Mouse (Mus musculus) heart, postnatal 25 days (tissue): ENCODE measurements around the gene Adora1. TPM values are rescaled to one million over a fixed set of nuclear protein-coding genes. Genes with fewer than 3 reads are reported as not detected.
A peak's percentile ranks its signal among the peaks of the same experiment; 100 is the strongest.

ENCODE experiments used
- DNase-seq: peaks from one replicate; pipeline ENCODE4 v3.0.0; 2022; ENCODE audit warnings: low spot score
- intact Hi-C: fragments of 180-260 bp; cut with DNase I; formaldehyde crosslinking; loops from one replicate; pipeline ENCODE4 v1.15.1; 2025
- total RNA-seq, 2 experiments: library from RNA; stranded (reverse); gene quantifications; 2 replicates each; pipeline ENCODE4 v1.2.3; 2021

Gene Adora1
- total RNA-seq, 2 experiments from 2014 or later = 15.5 to 20.5 TPM

DNA sequence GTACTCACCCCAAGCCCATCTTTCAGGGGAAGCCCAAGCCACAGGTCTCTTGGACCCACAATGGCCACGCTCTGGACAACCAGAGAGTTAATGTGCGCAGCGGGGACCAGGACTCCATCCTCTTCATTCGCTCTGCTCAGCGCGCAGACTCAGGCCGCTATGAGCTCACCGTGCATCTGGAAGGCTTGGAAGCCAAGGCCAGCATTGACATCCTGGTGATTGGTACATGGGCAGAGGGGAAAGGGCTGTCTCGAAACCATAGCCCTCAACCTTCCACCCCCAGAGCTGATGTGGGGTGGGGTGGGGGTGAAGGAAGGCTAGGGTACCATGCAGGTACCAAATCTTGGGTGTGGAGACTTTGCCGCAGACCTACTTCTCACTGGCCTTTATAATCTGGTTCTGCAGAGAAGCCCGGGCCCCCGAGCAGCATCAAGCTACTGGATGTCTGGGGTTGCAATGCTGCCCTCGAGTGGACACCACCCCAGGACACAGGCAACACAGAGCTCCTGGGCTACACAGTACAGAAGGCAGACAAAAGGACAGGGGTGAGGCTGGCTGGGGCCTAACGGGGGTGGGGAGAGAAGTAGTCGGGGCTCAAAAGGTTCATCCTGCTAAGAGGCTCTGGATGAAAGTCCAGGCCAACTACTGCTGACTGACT lies 37.8 kb downstream of the Adora1 start:
- DNase-seq = no peak
- intact Hi-C loops = loop anchor here (5.0 kb wide), 1 partner anchor 125 kb away; no protein-coding TSS in a partner anchor

DNA sequence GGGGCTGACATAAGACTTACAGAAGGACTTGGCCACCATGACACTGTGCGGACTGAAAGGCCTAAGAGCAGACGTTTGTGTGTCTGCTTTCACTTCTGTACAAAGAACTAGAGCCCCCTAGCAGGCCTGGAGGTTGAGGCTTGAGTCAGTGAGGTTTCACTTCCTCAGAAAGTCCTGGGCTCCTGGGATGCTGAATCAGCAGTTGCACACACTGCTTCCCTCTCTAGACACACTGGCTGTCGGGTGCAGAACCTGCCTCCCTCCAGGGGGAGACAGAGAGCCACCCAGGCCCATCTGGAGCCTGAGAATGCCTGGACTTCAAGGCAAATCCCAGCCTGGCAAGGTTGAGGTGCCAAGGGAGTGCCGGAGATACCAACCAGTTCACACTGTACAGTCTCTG lies 38.8 kb downstream of the Adora1 start:
- DNase-seq = peak; percentile 32
- intact Hi-C loops = loop anchor here (1.0 to 5.0 kb wide), 2 partner anchors 48 to 126 kb away; no protein-coding TSS in a partner anchor

DNA sequence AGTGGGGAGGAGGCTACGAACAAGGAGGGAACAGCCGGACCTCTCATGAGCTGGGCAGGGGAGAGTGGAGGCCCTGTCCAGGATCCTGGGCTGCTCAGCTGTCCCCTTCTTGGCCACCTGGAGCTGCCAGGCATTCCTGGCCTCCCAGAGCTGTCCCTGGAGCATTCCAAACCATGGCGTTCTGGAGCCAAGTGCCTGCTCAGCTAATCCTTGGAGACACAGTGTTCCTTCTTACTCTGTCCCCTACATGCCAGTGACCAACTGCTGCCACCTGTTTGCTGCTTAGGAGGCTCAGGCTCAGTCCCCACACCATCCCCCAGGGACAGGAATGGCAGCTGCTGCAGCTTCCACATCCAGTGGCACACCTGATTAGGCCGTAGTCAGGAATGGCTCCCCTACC lies 39.3 kb downstream of the Adora1 start:
- intact Hi-C loops = loop anchor here (1.0 to 5.0 kb wide), 3 partner anchors 45 to 126 kb away; no protein-coding TSS in a partner anchor

DNA sequence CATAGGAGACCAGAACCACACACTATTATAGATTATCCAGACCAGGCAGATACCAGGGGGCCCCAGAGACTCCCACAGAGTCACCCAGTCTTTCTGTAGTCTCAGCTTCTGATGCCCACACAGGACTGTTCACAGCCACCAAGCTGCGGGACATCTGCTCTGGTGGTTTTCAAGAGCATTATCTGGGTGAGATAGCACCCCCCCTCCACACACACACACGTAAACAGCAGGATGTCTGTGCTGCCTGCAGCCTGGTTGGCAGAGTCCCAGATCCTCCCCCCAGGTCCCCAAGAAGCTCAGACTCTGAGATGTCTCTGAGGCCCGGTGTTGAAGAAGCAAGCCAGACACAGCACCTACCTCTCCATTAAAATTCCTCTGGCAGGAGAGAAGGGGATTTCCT lies 39.7 kb downstream of the Adora1 start:
- intact Hi-C loops = loop anchor here (2.0 to 5.0 kb wide), 2 partner anchors 45 to 127 kb away; no protein-coding TSS in a partner anchor

More for the DNA sequence above, 39.3 kb downstream of the Adora1 start:
- DNase-seq = no peak

DNA sequence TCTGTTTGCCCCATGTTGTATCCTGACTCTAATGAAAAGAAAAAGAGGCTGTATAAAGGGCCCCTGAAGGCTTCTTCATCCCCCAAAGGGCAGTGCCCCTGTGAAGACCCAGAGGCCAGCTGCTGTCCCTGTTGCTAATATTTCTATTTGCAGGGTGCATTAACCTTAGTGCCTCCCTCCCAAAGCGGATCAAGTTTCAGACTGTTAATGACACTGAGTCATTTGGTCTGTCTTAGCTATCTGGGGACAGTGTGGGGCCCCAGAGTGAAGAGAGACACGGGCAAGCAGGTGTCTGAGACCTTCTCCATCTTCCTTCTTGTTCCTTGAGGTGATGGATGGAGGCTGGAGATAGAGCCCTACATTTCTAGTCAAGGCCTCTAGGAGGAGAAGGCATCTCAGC lies 40.1 kb downstream of the Adora1 start:
- no peak for DNase-seq
- intact Hi-C loops = loop anchor here (2.0 to 5.0 kb wide), 2 partner anchors 44 to 127 kb away; no protein-coding TSS in a partner anchor

More for the DNA sequence above, 39.7 kb downstream of the Adora1 start:
- DNase-seq = no peak

DNA sequence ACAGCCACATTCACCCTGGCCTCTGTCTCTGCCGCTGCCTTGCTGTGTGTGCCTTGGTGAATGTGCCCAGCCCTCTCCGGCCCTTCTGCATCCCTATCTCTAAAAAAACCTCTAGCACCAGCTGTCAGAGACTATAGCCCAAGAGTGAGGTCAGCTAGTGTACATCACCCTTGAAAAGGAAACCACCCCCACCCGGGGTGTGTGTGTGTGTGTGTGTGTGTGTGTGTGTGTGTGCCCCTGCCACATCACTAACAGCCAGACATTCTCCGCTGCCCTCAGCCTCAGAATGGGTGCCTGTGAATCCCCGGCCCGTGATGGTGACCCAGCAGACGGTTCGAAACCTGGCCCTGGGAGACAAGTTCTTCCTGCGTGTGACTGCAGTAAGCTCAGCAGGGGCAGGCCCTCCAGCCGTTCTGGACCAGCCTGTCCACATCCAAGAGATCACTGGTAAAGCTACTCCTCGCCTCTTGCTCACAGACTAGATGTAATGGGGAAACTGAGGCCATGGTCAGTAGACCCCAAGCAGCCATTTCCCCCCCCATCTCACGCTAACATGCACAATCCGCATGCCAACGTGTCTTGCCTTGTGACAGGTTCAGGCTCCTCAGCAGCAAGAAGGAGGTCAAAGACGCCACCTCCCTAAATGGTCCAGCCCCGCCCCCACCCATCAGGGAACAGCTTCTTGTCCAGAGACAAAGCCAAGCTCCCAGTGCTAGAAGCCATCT lies 40.8 kb downstream of the Adora1 start:
- intact Hi-C loops = loop anchor here (2.0 to 5.0 kb wide), 2 partner anchors 44 to 128 kb away; no protein-coding TSS in a partner anchor
- DNase-seq = no peak

DNA sequence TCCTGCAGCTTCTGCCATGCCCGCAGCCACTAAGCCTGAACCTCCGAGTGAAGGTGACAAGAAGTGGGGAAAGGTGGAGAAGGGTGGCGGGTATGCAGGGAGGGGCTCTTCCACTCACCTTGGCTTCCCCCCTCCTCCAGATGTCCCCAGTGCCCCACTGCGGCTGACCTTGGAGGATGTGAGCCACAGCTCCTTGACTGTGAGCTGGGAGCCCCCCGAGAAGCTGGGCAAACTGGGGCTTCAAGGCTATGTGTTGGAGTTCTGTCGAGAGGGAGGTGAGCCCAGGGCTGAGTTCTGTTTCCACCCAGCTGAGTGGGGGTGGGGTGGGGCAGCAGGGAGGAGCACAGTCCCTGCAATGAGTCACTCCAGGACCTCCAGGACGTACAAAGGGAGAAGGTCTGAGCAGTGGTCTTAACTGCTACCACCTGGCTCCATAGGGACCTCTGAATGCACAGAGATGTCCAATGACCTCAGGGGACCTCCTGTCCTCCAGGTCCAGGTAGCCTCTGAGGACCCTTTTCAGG lies 41.5 kb downstream of the Adora1 start:
- DNase-seq = no peak
- intact Hi-C loops = loop anchor here (2.0 kb wide), 1 partner anchor 43 kb away; no protein-coding TSS in a partner anchor

DNA sequence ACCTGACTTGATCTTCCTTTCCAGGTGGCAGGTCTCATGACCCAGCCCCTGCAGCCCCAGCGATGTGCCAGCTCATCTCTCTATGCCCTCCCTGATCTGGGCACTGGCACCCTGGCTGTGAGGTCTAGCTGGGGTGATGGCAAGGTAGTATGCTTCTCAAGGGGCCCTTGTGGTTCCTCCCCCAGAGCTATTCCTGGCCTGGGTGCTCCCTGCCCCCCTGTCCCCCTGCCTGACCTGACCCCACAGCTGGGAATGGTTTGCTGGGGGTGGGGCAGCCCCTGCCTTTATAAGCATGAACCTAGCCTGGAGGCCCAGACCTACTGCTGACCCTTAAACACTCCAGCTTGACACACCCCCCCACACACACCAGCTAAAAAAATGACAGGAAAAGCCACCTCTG lies 42.1 kb downstream of the Adora1 start, which contains the start of gene Mybph:
Gene Mybph, plus strand, starts transcription at position 323 of the 400 bp plus-strand sequence.
- no peak for DNase-seq
- intact Hi-C loops = no loop called here

DNA sequence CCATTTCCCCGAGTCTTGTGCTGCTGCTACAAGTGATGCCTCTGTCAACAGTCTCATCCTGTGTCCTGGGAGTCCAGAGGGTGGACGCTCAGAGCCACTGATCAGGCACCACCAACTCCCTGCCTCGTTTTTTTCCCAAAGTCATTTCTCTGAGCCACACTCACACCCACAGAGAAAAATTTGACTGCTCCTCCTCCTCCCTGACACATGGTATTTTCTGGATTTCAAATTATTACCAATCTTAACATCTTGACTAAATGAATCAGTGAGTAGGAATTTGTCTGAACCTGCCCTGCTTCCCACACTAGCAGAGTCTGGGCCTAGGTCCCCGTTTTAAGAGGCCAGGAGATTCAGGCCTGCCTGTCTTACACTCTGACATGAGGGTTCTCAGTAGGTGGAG lies 43.2 kb downstream of the Adora1 start:
- intact Hi-C loops = no loop called here
- no peak for DNase-seq

DNA sequence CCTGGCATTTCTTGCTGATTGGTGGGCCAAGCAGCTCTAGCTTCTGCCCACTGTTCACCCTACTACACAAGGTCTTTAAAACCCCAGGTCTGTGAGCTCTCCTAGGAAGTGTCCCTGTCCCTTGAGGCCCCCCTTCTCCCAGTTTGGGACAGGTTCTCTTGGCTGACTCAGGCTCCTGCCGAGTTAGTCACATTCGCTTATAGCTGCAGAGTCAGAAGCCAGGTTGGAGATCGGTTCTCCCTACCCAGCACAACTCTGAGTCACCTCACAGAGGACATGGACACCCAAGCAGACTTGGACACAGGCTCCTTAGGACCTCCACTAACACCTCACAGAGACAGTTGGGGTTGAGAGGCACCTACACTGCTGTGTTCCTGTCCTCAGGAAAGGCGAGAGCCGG lies 44.0 kb downstream of the Adora1 start:
- no peak for DNase-seq
- intact Hi-C loops = no loop called here

DNA sequence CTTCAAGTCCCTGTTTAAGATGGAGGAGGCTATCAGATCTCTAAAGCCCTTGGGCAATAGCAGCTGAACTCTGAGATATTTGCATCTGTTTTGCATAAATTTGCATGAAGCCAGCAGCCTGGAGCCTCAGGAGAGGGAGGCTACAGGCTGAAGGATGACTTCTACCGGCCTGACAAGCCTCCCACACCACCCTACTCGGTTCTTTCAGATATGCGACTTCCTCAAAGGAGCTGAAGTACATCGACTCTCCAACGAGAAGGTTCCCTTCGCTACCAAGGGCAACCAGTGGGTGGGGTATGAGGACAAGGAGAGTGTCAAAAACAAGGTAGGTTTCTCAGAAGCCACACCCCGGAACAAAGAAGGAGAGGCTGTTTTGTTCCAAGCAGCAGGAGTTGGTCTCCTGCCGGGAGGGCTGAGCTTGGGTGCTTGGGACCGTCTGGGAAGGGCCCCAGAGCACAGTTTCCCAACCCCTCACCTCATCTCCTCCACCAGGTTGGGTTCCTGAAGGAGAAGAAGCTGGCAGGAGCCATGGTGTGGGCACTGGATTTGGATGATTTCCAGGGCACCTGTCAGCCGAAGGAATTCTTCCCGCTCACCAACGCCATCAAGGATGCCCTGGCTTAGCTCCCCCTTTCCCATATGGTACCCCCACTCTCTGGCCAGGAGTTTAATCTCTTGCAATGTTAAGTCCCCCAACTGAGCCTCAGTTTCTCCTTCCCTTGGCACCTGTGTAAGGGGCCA lies 46.1 kb downstream of the Adora1 start:
- no peak for DNase-seq
- intact Hi-C loops = no loop called here

DNA sequence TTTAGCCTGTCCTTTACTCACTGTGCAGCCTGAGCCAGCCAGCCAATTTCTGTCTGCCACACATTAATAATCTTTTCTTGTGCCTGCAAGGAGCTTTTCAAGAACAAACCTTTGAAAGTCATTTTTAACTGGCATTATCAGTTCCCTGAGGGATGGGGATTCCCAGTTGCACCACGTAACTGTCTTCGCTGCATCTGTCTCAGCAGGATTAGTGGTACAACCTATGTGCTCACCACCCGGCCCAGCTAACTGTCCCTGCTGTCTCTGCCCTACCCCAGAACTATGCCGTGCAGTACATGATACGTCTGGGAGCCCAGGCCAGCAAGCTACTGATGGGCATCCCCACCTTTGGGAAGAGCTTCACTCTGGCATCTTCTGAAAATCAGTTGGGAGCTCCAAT lies 47.0 kb downstream of the Adora1 start:
- no peak for DNase-seq

DNA sequence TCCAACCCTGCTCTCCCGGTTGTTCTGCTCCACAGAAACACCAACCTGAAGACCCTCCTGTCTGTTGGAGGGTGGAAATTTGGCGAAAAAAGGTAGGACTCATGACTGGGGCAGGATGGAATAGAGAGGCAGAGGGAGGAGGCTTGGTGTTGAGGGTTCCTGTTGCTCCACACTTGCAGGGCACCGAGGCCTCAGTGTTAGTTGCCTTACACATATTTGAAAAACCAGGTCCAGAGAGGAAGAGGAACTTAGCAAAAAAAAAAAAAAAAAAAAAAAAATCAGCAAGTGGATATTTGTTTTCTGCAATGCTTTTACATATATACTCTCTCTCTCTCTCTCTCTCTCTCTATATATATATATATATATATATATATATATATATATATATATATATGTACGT lies 51.1 kb downstream of the Adora1 start:
- intact Hi-C loops = no loop called here
- no peak for DNase-seq

More for the DNA sequence above, 47.0 kb downstream of the Adora1 start:
- intact Hi-C loops = no loop called here

DNA sequence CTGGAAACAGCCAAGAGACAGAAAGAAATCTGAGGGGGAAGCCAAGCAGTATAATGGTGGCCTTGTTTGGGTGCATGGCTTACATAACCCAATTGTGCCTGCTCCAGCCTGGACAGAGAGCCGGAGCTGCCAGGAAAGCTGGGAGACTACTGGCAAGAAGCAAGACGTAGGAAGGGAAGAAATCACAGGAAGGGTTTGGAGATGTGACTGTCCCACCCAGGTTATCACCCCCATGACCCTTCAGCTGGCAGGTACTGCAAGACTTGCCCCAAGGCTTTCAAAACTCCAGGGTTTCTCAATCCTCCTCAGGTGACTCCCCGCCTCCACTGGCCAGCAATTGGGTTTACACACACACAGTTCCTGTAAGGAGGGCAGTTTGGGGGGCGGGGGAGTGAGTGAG lies 53.2 kb downstream of the Adora1 start, which contains the start of gene Chil1:
Gene Chil1, plus strand, starts transcription at position 152 of the 400 bp plus-strand sequence.
- intact Hi-C loops = no loop called here
- DNase-seq = no peak

DNA sequence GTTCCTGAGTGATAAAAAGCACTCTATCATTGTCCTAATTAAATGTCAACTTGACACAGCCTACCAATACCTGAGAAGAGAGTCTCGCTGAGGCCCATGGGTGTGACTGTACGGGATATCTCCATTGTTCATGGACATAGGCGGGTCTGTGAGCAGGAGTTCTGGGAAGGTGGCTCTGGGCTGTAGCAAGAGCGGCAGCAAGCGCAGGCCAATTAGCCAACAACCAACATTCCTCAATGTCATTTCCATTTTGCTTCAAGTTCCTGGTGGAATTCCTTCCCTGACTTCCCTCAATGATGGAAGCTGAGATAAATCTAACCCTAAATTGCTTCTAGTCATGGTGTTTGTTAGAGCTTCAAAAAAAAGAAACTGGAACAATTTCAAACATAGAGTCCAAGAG lies 57.3 kb downstream of the Adora1 start:
- no peak for DNase-seq
- intact Hi-C loops = no loop called here

DNA sequence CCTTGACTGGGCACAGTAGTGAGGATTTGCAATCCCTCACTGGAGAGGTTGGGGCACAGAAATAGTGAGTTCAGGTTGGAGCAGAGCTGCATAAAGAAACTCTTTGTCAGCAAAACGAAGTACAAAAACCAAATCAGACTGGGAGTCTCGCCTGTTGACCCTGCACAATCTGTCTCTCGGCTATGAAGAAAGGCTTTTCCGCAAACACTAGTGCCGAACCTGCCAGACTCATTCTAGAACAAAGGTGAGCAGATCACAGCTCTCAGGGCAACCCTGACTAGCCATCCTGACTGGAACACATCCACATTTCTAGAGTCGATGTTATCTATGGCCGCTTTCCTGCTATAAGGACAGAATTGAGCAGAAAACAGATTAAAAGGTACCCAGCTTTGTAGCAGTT lies 62.1 kb downstream of the Adora1 start:
- intact Hi-C loops = no loop called here
- no peak for DNase-seq

DNA sequence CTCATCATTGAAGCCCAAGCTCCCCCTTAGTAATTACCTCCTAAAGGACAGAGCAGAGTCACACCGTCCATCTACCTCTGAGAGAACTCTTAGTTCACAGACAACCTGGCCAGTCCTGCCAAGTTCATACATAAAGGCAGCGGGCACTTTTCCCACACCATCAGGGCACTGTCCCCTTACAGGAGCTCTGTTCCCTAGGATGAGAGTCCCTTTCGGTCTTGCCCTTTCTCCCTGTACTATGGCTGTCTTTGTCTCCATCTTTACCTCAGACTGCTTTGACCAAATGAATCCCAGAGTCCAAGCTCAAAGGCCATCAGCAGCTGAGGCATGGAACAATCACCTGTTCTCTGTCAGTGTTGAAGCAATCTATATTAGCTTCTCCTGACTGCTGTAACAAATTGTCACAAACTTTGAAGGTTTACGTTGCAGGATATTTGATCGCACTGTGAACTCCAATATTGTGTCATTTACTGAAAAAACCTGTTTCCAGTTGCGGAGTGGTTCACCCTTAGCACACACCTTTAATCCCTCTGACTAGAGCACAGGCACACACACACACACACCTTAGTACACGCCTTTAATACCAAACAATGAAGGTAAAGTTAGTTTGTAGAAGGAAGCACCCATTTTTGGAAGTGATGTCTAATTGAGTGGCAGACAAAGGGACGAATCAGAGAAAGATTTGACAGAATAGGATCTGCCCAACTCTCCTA lies 66.1 kb downstream of the Adora1 start:
- intact Hi-C loops = no loop called here
- DNase-seq = no peak

DNA sequence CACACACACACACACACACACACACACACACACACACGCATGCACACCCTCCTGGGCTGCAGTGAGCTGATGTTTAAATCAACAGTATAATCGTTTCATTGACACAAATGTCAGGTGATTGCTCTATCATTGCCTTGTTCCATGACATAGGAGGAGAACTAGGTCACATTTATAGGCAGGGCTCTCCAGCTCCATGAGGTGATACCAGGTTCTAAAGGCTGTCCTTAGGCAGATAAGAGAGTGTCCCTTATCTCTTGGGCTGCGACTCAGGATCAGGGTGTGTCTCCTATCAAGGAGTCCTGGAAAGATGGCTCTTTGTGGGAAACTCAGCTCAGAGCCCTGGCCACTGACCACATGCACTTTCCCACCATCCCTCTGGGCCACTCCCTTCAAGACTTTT lies 66.7 kb downstream of the Adora1 start:
- intact Hi-C loops = no loop called here
- DNase-seq = no peak
